25 mouse cellular contexts compared by ENCODE assay signal in the genomic region with DNA sequence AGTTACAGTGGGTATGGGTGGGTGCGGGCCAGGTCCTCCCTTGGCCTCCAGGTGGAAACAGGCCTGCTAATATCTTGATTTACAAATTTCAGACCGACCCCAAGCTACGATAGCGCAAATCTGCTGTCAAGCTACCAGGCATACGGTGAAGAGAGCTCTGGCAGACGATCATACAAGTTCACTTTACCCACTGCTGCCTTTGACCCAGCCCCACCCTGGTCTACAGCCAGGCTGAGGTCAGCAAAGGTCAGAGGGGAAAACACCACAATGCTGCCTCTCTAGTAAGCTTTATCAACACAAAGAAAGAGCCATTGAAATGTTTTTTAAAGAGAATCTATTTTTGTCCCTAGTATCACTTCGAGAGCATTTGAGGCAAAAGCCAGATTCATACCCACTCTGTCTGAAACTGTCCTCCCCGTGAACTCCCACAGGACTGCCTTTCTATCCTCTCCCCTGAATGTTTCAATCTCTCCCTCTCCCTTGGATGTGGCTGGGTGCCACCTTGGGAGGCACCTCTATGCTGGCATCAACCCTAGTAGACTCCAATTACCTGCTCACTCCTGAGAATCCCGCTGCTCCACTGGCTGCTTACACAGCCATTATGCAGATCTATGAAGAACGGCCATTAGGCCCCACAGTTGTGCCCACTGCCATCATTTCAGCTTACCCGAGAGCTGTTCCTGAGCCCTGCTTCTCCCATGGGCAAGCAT. TPM values are rescaled to one million over a fixed set of nuclear protein-coding genes. Genes with fewer than 3 reads are reported as not detected.
A peak's percentile ranks its signal among the peaks of the same experiment; 100 is the strongest.
DNase-seq lines count a peak whose midpoint lies in the region; TF ChIP-seq lines count a peak whose summit lies in the region.
"Had no signal": no experiment of that assay in that cellular context is flagged by ENCODE, and none has a peak within 500 bp of the region (broad histone marks: within the 10 kb centered on the region; RNA-seq: fewer than 3 reads in every experiment).

No protein-coding gene starts in this region.

- no peaks in the 10 kb centered on the region for H3K27me3 ChIP-seq in cerebellum, adult 2 months (ENCODE audit: control insufficient read depth, insufficient read depth, low read length)
- H3K27me3 ChIP-seq in E14TG2a.4 (ENCODE audit: insufficient read depth, low read length) = no peaks in the 10 kb centered on the region
- H3K27me3 ChIP-seq: embryonic facial prominence, embryonic 13.5 days; hindbrain, embryonic 12.5 days; limb, embryonic 15.5 days; liver, embryonic 13.5 days; midbrain, embryonic 13.5 days had no signal

- H3K36me3 ChIP-seq in E14TG2a.4 (ENCODE audit: insufficient read depth, low read length) = peaks cover 94% of the 10 kb centered on the region
- H3K36me3 ChIP-seq: hindbrain, embryonic 12.5 days; limb, embryonic 10.5 days; limb, embryonic 15.5 days had no signal

- peaks cover 49% of the 10 kb centered on the region for H3K4me1 ChIP-seq in cerebellum, adult 2 months (ENCODE audit: control insufficient read depth, insufficient read depth, low read length)
- H3K4me1 ChIP-seq in E14TG2a.4 (replicated peaks; ENCODE audit: low read depth, low read length) = peaks cover 51% of the 10 kb centered on the region
- H3K4me1 ChIP-seq in olfactory bulb, adult 2 months (ENCODE audit: control insufficient read depth, insufficient read depth, low read length) = peaks cover 56% of the 10 kb centered on the region
- H3K4me1 ChIP-seq: limb, embryonic 10.5 days; liver, embryonic 13.5 days had no signal

- no peak for TF ChIP-seq CTCF in cerebellum, adult 2 months (IDR thresholded peaks at IDR 0.05; ENCODE audit: borderline replicate concordance, insufficient read depth, low read depth, low read length)
- no peak for TF ChIP-seq CTCF in gastrocnemius, adult 2 months (IDR thresholded peaks at IDR 0.05)
- no peak for TF ChIP-seq CTCF in E14TG2a.4 (conservative IDR thresholded peaks at IDR 0.05; ENCODE audit: low read length)
- no peak for TF ChIP-seq CTCF in olfactory bulb, adult 2 months (IDR thresholded peaks at IDR 0.05; ENCODE audit: insufficient read depth, low read depth, low read length)

- intact Hi-C loops in gastrocnemius, adult 2 months (cut with DNase I) = no loop called here

- DNase-seq in cerebellum, adult 2 months = peak; percentile 49 to 61
- no peak for DNase-seq in cerebellum, postnatal 10 days
- peak; percentile 71 for DNase-seq in gastrocnemius, adult 2 months
- no peak for DNase-seq in gastrocnemius, postnatal 25 days
- no peak for DNase-seq in kidney, postnatal 36 days
- DNase-seq in layer of hippocampus, postnatal 36 days = no peak
- DNase-seq: adrenal gland, adult 8-10 months; kidney, adult 8-10 months; liver, embryonic 13.5 days; right cerebral cortex, postnatal 4 days; thymus, postnatal 14 days had no signal

- TF ChIP-seq POLR2A in cerebellum, adult 2 months (IDR thresholded peaks at IDR 0.05; ENCODE audit: borderline replicate concordance, insufficient read depth, low read length) = no peak
- TF ChIP-seq POLR2A in olfactory bulb, adult 2 months (IDR thresholded peaks at IDR 0.05; ENCODE audit: insufficient read depth, low read depth, low read length) = no peak

- H3K27ac ChIP-seq in cerebellum, adult 2 months (ENCODE audit: insufficient read depth, low read length) = no peak overlapping the region
- H3K27ac ChIP-seq in gastrocnemius, adult 2 months = peak overlapping the region; percentile 6; the same call in 1 of the 2 replicates
- H3K27ac ChIP-seq in olfactory bulb, adult 2 months (ENCODE audit: insufficient read depth, low read depth, low read length) = peak overlapping the region; percentile 23
- H3K27ac ChIP-seq: embryonic facial prominence, embryonic 13.5 days; forebrain, embryonic 10.5 days; hindbrain, embryonic 12.5 days; kidney, postnatal 0 days; limb, embryonic 10.5 days; limb, embryonic 15.5 days; liver, embryonic 13.5 days; macrophage; midbrain, embryonic 13.5 days had no signal

- H3K4me3 ChIP-seq in cerebellum, adult 2 months (replicated peaks; ENCODE audit: insufficient read depth, low read depth, low read length) = no peak overlapping the region
- no peak overlapping the region for H3K4me3 ChIP-seq in gastrocnemius, adult 2 months
- 0 out of 2 replicates have a peak overlapping the region, but pooled peaks have one; percentile 14 for H3K4me3 ChIP-seq in E14TG2a.4 (replicated peaks; ENCODE audit: low read length)
- H3K4me3 ChIP-seq in olfactory bulb, adult 2 months (ENCODE audit: insufficient read depth, low read depth, low read length) = no peak overlapping the region
- H3K4me3 ChIP-seq: embryonic facial prominence, embryonic 13.5 days; forebrain, embryonic 10.5 days; hindbrain, embryonic 12.5 days; limb, embryonic 10.5 days; limb, embryonic 15.5 days; liver, embryonic 13.5 days; midbrain, embryonic 13.5 days had no signal

- H3K9me3 ChIP-seq in E14TG2a.4 (ENCODE audit: low read length) = no peaks in the 10 kb centered on the region
- H3K9me3 ChIP-seq: embryonic facial prominence, embryonic 13.5 days; forebrain, embryonic 10.5 days; hindbrain, embryonic 12.5 days; limb, embryonic 10.5 days; limb, embryonic 15.5 days; liver, embryonic 13.5 days; midbrain, embryonic 13.5 days had no signal

- 60% methylated on average over 11 of the region's 11 CpGs for WGBS in cerebellum, adult 2 months
- WGBS in olfactory bulb, adult 2 months = 59% methylated on average over 11 of the region's 11 CpGs

RNA-seq across cellular contexts. Expression of gene Chga, which starts 53.2 kb away (rescaled TPM):
- polyA plus RNA-seq in cerebellum, adult 2 months (2012; rRNA removed) = 187 and 216 TPM in 2 replicates
- not detected for total RNA-seq in gastrocnemius, adult 2 months (2021)
- not detected for total RNA-seq in gastrocnemius, postnatal 25 days (2021)
- not detected in 2 replicates for polyA plus RNA-seq in olfactory bulb, adult 2 months (2012; ENCODE audit: insufficient read depth, insufficient read length, low replicate concordance, missing spikeins)
- 100 to 1,000 TPM; 125 to 130 TPM for total RNA-seq in layer of hippocampus, postnatal 36 days (2021)
- total RNA-seq: common myeloid progenitor, adult 5-6 weeks; heart, postnatal 25 days; megakaryocyte-erythroid progenitor cell, adult 5-6 weeks; monocyte, adult 5-6 weeks had no signal
- polyA plus RNA-seq: macrophage had no signal

Comparison
In these comparisons a context has a peak if more than half of its experiments do, and no peak if none do; other contexts are left out.
1. DNase-seq: peak in cerebellum, adult 2 months (2 of 2) and gastrocnemius, adult 2 months (single experiment); none in cerebellum, postnatal 10 days (0 of 2), gastrocnemius, postnatal 25 days (single experiment), kidney, postnatal 36 days (0 of 2) and layer of hippocampus, postnatal 36 days (0 of 2).
2. RNA of gene Chga, which starts 53.2 kb away (total RNA-seq): 125 to 130 TPM in layer of hippocampus, postnatal 36 days; not detected in gastrocnemius, adult 2 months and not detected in gastrocnemius, postnatal 25 days; every median in the first group is over 100 times any median in the second.